In genomic region chr13:26324633-26325032, GRCm38 (mm10) we compare ENCODE assay signal across 15 mouse cellular contexts.
"Had no signal": no experiment of that assay in that cellular context is flagged by ENCODE, and none has a peak within 500 bp of the region (broad histone marks: within the 10 kb centered on the region; RNA-seq: fewer than 3 reads in every experiment).

No protein-coding gene starts in this region.

- ATAC-seq: liver, embryonic 12.5 days; midbrain, embryonic 13.5 days; midbrain, embryonic 16.5 days had no signal

- DNase-seq: right cerebral cortex, postnatal 14 days; thymus, adult 2 months; thymus, postnatal 36 days had no signal

- H3K27me3 ChIP-seq: limb, embryonic 15.5 days; liver, embryonic 12.5 days; megakaryocyte, embryonic 14.5 days; midbrain, embryonic 13.5 days; neural tube, embryonic 12.5 days; stomach, embryonic 15.5 days had no signal

- H3K36me3 ChIP-seq: limb, embryonic 15.5 days; liver, embryonic 12.5 days; midbrain, embryonic 13.5 days; neural tube, embryonic 12.5 days; stomach, embryonic 15.5 days had no signal

- H3K27ac ChIP-seq: limb, embryonic 15.5 days; liver, embryonic 12.5 days; liver, embryonic 14.5 days; macrophage; midbrain, embryonic 13.5 days; neural tube, embryonic 12.5 days; stomach, embryonic 15.5 days; stomach, postnatal 0 days had no signal

- H3K9me3 ChIP-seq: limb, embryonic 15.5 days; liver, embryonic 12.5 days; megakaryocyte, embryonic 14.5 days; midbrain, embryonic 13.5 days; neural tube, embryonic 12.5 days; stomach, embryonic 15.5 days had no signal

- H3K4me3 ChIP-seq: limb, embryonic 15.5 days; liver, embryonic 12.5 days; megakaryocyte, embryonic 14.5 days; midbrain, embryonic 13.5 days; myocyte; neural tube, embryonic 12.5 days; stomach, embryonic 15.5 days had no signal

- H3K4me1 ChIP-seq: limb, embryonic 15.5 days; liver, embryonic 12.5 days; megakaryocyte, embryonic 14.5 days; midbrain, embryonic 13.5 days; neural tube, embryonic 12.5 days; stomach, embryonic 15.5 days had no signal

- H3K4me2 ChIP-seq: limb, embryonic 15.5 days; liver, embryonic 12.5 days; midbrain, embryonic 11.5 days; midbrain, embryonic 13.5 days; neural tube, embryonic 12.5 days; stomach, embryonic 15.5 days had no signal

- H3K9ac ChIP-seq: limb, embryonic 15.5 days; liver, embryonic 12.5 days; liver, embryonic 14.5 days; midbrain, embryonic 13.5 days; neural tube, embryonic 12.5 days; stomach, embryonic 15.5 days had no signal
